Mouse (Mus musculus): ENCODE results near the gene Lima1. TPM values are rescaled to one million over a fixed set of nuclear protein-coding genes. Genes with fewer than 3 reads are reported as not detected.

The Lima1 gene
- polyA plus RNA-seq, 1 experiment from 2014 or later = 108 TPM

GRCm38 (mm10) chr15:99731678-99732077, 143.6 kb downstream of the Lima1 start:
- Histone ChIP-seq H3K79me2 (ENCODE audit: inconsistent target) (peaks cover 23% of the 10 kb centered on the region), H3K27ac (no peak overlapping the region), H3K36me3 (ENCODE audit: inconsistent target) (peaks cover 39% of the 10 kb centered on the region), H3K4me3 (ENCODE audit: inconsistent target) (no peak overlapping the region)
- 93% methylated on average over 3 of the region's 3 CpGs for WGBS (ENCODE audit: missing documents)

GRCm38 (mm10) chr15:99731167-99731566, 144.1 kb downstream of the Lima1 start:
- no peak overlapping the region for H3K4me3 ChIP-seq (ENCODE audit: inconsistent target)
- peaks cover 39% of the 10 kb centered on the region for H3K36me3 ChIP-seq (ENCODE audit: inconsistent target)
- no CpG with 5 or more reads among the region's 2 CpGs for WGBS (ENCODE audit: missing documents)
- no peak overlapping the region for H3K27ac ChIP-seq
- H3K79me2 ChIP-seq (ENCODE audit: inconsistent target) = peaks cover 28% of the 10 kb centered on the region

DNA sequence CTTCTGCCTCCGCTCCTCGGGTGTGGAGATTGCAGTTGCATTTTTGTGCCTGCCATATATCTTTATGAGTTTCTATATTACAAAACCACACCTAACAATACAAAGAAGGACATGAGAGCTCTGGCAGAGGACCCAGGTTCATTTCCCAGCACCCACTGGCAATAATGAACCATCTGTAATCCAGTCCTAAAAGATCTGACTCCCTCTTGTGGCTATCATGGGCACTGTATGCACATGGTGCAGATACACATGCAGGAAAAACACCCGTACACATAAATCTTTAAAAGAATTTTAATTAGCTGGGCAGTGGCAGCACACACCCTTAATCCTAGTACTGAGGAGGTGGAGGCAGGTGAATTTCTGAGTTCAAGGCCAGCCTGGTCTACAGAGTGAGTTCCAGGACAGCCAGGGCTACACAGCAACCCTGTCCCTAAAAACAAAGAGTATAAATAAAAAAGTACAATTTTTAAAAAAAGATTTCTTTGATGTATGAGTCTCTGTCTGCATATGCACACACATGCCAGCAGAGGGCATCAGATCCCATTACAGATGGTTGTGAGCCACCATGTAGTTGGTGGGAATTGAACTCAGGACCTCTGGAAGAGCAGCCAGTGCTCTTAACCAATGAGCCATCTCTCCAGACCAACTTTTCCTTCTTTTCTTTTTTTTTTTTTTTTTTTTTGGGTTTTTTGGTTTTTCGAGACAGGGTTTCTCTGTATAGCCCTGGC, 146.0 kb downstream of the Lima1 start:
- WGBS (ENCODE audit: missing documents) = 90% methylated on average over 3 of the region's 4 CpGs
- H3K27ac ChIP-seq = no peak overlapping the region
- no peak overlapping the region for H3K4me3 ChIP-seq (ENCODE audit: inconsistent target)
- peaks cover 25% of the 10 kb centered on the region for H3K36me3 ChIP-seq (ENCODE audit: inconsistent target)
- H3K79me2 ChIP-seq (ENCODE audit: inconsistent target) = peaks cover 32% of the 10 kb centered on the region

Other genes with a start within 250 kb of the Lima1 start
- gene Racgap1, start 223.8 kb downstream of the Lima1 start, polyA plus RNA-seq (2018) = 9.7 to 21.3 TPM (median 17.1 TPM) in 3 replicates
- 0.13 TPM in 1 of 3 replicates, not detected in the others for gene Asic1, start 205.1 kb downstream of the Lima1 start, polyA plus RNA-seq (2018)
- 13.0 to 15.0 TPM (median 14.7 TPM) in 3 replicates for gene Smarcd1, start 173.3 kb downstream of the Lima1 start, polyA plus RNA-seq (2018)
- gene Gm17349, start 170.0 kb downstream of the Lima1 start, polyA plus RNA-seq (2018) = not detected in 3 replicates
- 1.3 to 1.9 TPM (median 1.5 TPM) in 3 replicates for gene Gpd1, start 157.9 kb downstream of the Lima1 start, polyA plus RNA-seq (2018)
- gene Cox14, start 149.8 kb downstream of the Lima1 start, polyA plus RNA-seq (2018) = 18.4 to 95.0 TPM (median 69.0 TPM) in 3 replicates
- 30.6 to 52.5 TPM (median 40.5 TPM) in 3 replicates for gene Cers5, start 102.6 kb downstream of the Lima1 start, polyA plus RNA-seq (2018)
- not detected in 3 replicates for gene Fam186a, start 91.6 kb upstream of the Lima1 start, polyA plus RNA-seq (2018)
- gene Larp4, start 94.6 kb upstream of the Lima1 start, polyA plus RNA-seq (2018) = 26.4 to 45.5 TPM (median 32.7 TPM) in 3 replicates
- 17.8 to 25.7 TPM (median 22.8 TPM) in 3 replicates for gene Dip2b, start 163.2 kb upstream of the Lima1 start, polyA plus RNA-seq (2018)

All from macrophage (primary cell).